Mouse (Mus musculus): ENCODE measurements around the gene Lmod2. TPM values are rescaled to one million over a fixed set of nuclear protein-coding genes. Genes with fewer than 3 reads are reported as not detected.

The Lmod2 gene
- polyA plus RNA-seq, 1 experiment from 2014 or later = 56.9 TPM

DNA sequence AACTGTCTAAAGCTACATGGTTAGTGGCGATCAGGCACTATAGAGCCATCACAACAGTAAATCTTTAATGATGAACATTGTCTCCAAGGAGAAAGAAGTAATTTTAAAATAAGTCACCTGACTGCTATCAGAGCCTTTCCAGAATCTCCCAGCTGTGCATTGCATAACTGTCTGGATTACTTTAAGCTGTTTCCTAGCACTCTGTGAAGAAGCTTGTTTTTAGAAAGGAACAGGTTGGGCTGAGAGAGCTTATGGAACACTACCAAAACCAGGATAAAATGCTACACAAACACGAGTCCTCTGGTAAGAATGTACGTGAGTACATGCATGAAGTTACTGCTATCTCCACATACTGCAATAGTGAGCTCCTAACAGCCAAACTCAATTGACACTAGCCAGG lies 53.2 kb downstream of the Lmod2 start:
- Histone ChIP-seq H3K9me3 (ENCODE audit: control insufficient read depth, low read length) (no peaks in the 10 kb centered on the region), H3K4me3 (ENCODE audit: control insufficient read depth in 1 of 2, insufficient read depth in 1 of 2, low read depth in 1 of 2, low read length in 2 of 2) (no peak overlapping the region), H3K4me2 (ENCODE audit: low read length) (no peak overlapping the region), H3K9ac (ENCODE audit: low read length) (no peak overlapping the region), H3K27ac (replicated peaks in 1 of 2; ENCODE audit: control insufficient read depth in 1 of 2, insufficient read depth in 1 of 2, low read depth in 2 of 2, low read length in 2 of 2) (no peak overlapping the region), H3K36me3 (ENCODE audit: control insufficient read depth, insufficient read depth, low read length) (no peaks in the 10 kb centered on the region), H3K4me1 (ENCODE audit: control insufficient read depth in 2 of 2, insufficient read depth in 2 of 2, low read length in 2 of 2) (peaks cover 2 to 5% of the 10 kb centered on the region in 2 experiments; a peak in 3 of 4 replicates), H3K27me3 (ENCODE audit: control insufficient read depth, insufficient read depth, low read length) (no peaks in the 10 kb centered on the region)
- WGBS = 65% methylated on average over 3 of the region's 3 CpGs
- no peak for ATAC-seq (ENCODE audit: insufficient number of reproducible peaks, insufficient read depth, low FRiP score, low read depth)

DNA sequence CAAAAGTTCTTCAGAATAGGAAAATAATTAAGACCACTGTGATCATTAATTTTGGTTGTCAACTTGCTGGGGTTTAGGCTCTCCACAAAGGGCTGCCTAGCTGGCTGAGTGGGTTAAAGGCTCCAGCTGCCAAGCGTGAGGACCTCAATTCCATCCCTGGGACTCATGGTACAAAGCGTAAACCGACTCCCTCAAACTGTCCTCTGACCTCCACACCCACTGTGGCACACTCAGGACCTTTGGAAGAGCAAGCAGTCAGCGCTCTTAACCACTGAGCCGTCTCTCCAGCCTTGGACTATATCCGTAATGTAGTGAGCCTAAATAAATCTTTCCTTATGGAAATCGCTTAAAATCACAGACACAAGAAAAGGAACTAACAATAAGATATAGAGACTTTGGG lies 54.0 kb downstream of the Lmod2 start:
- Histone ChIP-seq H3K36me3 (ENCODE audit: control insufficient read depth, insufficient read depth, low read length) (no peaks in the 10 kb centered on the region), H3K27me3 (ENCODE audit: control insufficient read depth, insufficient read depth, low read length) (no peaks in the 10 kb centered on the region), H3K4me3 (ENCODE audit: control insufficient read depth in 1 of 2, insufficient read depth in 1 of 2, low read depth in 1 of 2, low read length in 2 of 2) (no peak overlapping the region), H3K4me1 (ENCODE audit: control insufficient read depth in 2 of 2, insufficient read depth in 2 of 2, low read length in 2 of 2) (peaks cover 3 to 9% of the 10 kb centered on the region in 2 experiments; a peak in 3 of 4 replicates), H3K9me3 (ENCODE audit: control insufficient read depth, low read length) (no peaks in the 10 kb centered on the region), H3K4me2 (ENCODE audit: low read length) (no peak overlapping the region), H3K27ac (replicated peaks in 1 of 2; ENCODE audit: control insufficient read depth in 1 of 2, insufficient read depth in 1 of 2, low read depth in 2 of 2, low read length in 2 of 2) (no peak overlapping the region), H3K9ac (ENCODE audit: low read length) (no peak overlapping the region)
- ATAC-seq (ENCODE audit: insufficient number of reproducible peaks, insufficient read depth, low FRiP score, low read depth) = no peak
- WGBS = 78% methylated on average over 7 of the region's 7 CpGs

Other genes starting within 250 kb of the Lmod2 start
- gene Iqub, start 82.7 kb upstream of the Lmod2 start, polyA plus RNA-seq (2014; fragmentation: Nextera tagmentation; extraction: Ambion mirVana) = 0.23 and 0.49 TPM in 2 replicates
- gene Ndufa5, start 69.7 kb upstream of the Lmod2 start, polyA plus RNA-seq (2014; fragmentation: Nextera tagmentation; extraction: Ambion mirVana) = 794 and 834 TPM in 2 replicates
- 0.49 and 0.63 TPM in 2 replicates for gene Asb15, start 69.6 kb upstream of the Lmod2 start, polyA plus RNA-seq (2014; fragmentation: Nextera tagmentation; extraction: Ambion mirVana)
- gene Wasl, start 67.2 kb downstream of the Lmod2 start, polyA plus RNA-seq (2014; fragmentation: Nextera tagmentation; extraction: Ambion mirVana) = 43.8 and 49.7 TPM in 2 replicates
- gene Hyal6, start 135.5 kb downstream of the Lmod2 start, polyA plus RNA-seq (2014; fragmentation: Nextera tagmentation; extraction: Ambion mirVana) = not detected in 2 replicates
- not detected in 2 replicates for gene Hyal4, start 150.6 kb downstream of the Lmod2 start, polyA plus RNA-seq (2014; fragmentation: Nextera tagmentation; extraction: Ambion mirVana)
- gene Spam1, start 193.4 kb downstream of the Lmod2 start, polyA plus RNA-seq (2014; fragmentation: Nextera tagmentation; extraction: Ambion mirVana) = not detected in 2 replicates